Mouse (Mus musculus) embryonic stem cell, embryonic (primary cell): ENCODE measurements around the gene Fam83g.

ENCODE experiments used
- CTCF ChIA-PET, 4 experiments: fragments of 300-600 bp in 2 of 4; fragments of 350-600 bp in 2 of 4; sonication (Branson Sonifier 250); formaldehyde crosslinking; loops; one replicate each; lab custom pipeline; 2022; ENCODE audit warnings: inconsistent platforms in 2 of 4; lab: Charles Lee
- POLR2A ChIA-PET, 4 experiments: fragments of 300-600 bp in 2 of 4; fragments of 350-600 bp in 2 of 4; sonication (Branson Sonifier 250); formaldehyde crosslinking; loops; one replicate each; lab custom pipeline; 2022; ENCODE audit warnings: antibody characterized with exemption in 4 of 4, inconsistent platforms in 1 of 4; lab: Charles Lee

Gene Fam83g

GRCm38 (mm10) chr11:61679091-61679866, 4.6 kb upstream of the Fam83g start:
- ChIA-PET POLR2A (interaction anchor here in 1 of 4 experiments (0.8 kb wide), 1 partner anchor 30 kb away, joined by 4 read pairs; no protein-coding TSS in a partner anchor), CTCF (interaction anchor here in 1 of 4 experiments (1.3 kb wide), 1 partner anchor 35 kb away, joined by 4 read pairs; no protein-coding TSS in a partner anchor)

GRCm38 (mm10) chr11:61685119-61685725, 1.3 kb downstream of the Fam83g start:
- POLR2A ChIA-PET: interaction anchor here in 3 of 4 experiments (0.5 to 6.9 kb wide), 18 partner anchors 7 to 321 kb away, joined by 3 to 104 read pairs (median 4); no protein-coding TSS in a partner anchor
- CTCF ChIA-PET: interaction anchor here in 2 of 4 experiments (0.7 to 6.4 kb wide), 4 partner anchors 11 to 29 kb away, joined by 3 to 45 read pairs (median 4); no protein-coding TSS in a partner anchor

- POLR2A ChIA-PET: interaction anchor here in 3 of 4 experiments (1.3 to 6.9 kb wide), 9 partner anchors 11 to 22 kb away, joined by 4 to 104 read pairs (median 9); no protein-coding TSS in a partner anchor
Observed at GRCm38 (mm10) chr11:61686141-61686540, 2.2 kb downstream of the Fam83g start.

GRCm38 (mm10) chr11:61686906-61687453, 3.1 kb downstream of the Fam83g start:
- ChIA-PET POLR2A (interaction anchor here in 3 of 4 experiments (0.9 to 6.9 kb wide), 10 partner anchors 9 to 191 kb away, joined by 3 to 104 read pairs (median 4); no protein-coding TSS in a partner anchor), CTCF (interaction anchor here in 3 of 4 experiments (0.6 to 6.4 kb wide), 5 partner anchors 9 to 28 kb away, joined by 3 to 45 read pairs (median 5); no protein-coding TSS in a partner anchor)

More at GRCm38 (mm10) chr11:61686141-61686540, 2.2 kb downstream of the Fam83g start:
- CTCF ChIA-PET: interaction anchor here in 1 of 4 experiments (6.4 kb wide), 1 partner anchor 11 kb away, joined by 45 read pairs; no protein-coding TSS in a partner anchor

- ChIA-PET POLR2A (interaction anchor here in 3 of 4 experiments (0.9 to 6.9 kb wide), 11 partner anchors 9 to 192 kb away, joined by 3 to 104 read pairs (median 4); no protein-coding TSS in a partner anchor), CTCF (interaction anchor here in 3 of 4 experiments (0.6 to 6.4 kb wide), 5 partner anchors 9 to 27 kb away, joined by 3 to 45 read pairs (median 5); no protein-coding TSS in a partner anchor)
Observed at GRCm38 (mm10) chr11:61687595-61687994, 3.7 kb downstream of the Fam83g start.

GRCm38 (mm10) chr11:61692996-61693395, 9.1 kb downstream of the Fam83g start:
- ChIA-PET POLR2A (interaction anchor here in 2 of 4 experiments (1.0 to 1.9 kb wide), 3 partner anchors 9 to 199 kb away, joined by 3 to 4 read pairs (median 3); partner anchors contain the start of genes Fam83g (in 1 of the 2) and Mapk7 (in 1 of the 2)), CTCF (interaction anchor here in 3 of 4 experiments (0.9 to 1.8 kb wide), 3 partner anchors 18 to 22 kb away, joined by 3 to 5 read pairs (median 5); no protein-coding TSS in a partner anchor)

- ChIA-PET POLR2A (interaction anchor here in 2 of 4 experiments (0.6 to 3.0 kb wide), 6 partner anchors 10 to 152 kb away, joined by 3 to 9 read pairs (median 4); no protein-coding TSS in a partner anchor), CTCF (interaction anchor here in 2 of 4 experiments (1.0 to 1.6 kb wide), 2 partner anchors 16 kb away, joined by 3 to 4 read pairs; no protein-coding TSS in a partner anchor)
Observed at GRCm38 (mm10) chr11:61698852-61699251, 15.0 kb downstream of the Fam83g start.

- ChIA-PET POLR2A (interaction anchor here in 2 of 4 experiments (1.0 to 3.0 kb wide), 4 partner anchors 9 to 14 kb away, joined by 3 to 9 read pairs (median 4); no protein-coding TSS in a partner anchor), CTCF (interaction anchor here in 1 of 4 experiments (1.6 kb wide), 1 partner anchor 15 kb away, joined by 3 read pairs; no protein-coding TSS in a partner anchor)
Observed at GRCm38 (mm10) chr11:61699460-61699859, 15.6 kb downstream of the Fam83g start.

- POLR2A ChIA-PET: interaction anchor here in 2 of 4 experiments (2.4 to 3.0 kb wide), 2 partner anchors 11 to 14 kb away, joined by 6 to 9 read pairs; no protein-coding TSS in a partner anchor
- CTCF ChIA-PET: interaction anchor here in 1 of 4 experiments (1.0 kb wide), 1 partner anchor 15 kb away, joined by 3 read pairs; no protein-coding TSS in a partner anchor
Observed at GRCm38 (mm10) chr11:61699933-61700332, 16.0 kb downstream of the Fam83g start.

- ChIA-PET POLR2A (interaction anchor here in 2 of 4 experiments (1.6 kb wide), 2 partner anchors 18 kb away, joined by 5 to 7 read pairs; partner anchors contain the start of gene Fam83g (in 2 of the 2)), CTCF (interaction anchor here in 2 of 4 experiments (1.0 to 1.6 kb wide), 5 partner anchors 12 to 284 kb away, joined by 3 to 11 read pairs (median 3); no protein-coding TSS in a partner anchor)
Observed at GRCm38 (mm10) chr11:61701696-61702095, 17.8 kb downstream of the Fam83g start.

- POLR2A ChIA-PET: interaction anchor here in 2 of 4 experiments (1.6 kb wide), 2 partner anchors 19 kb away, joined by 5 to 7 read pairs; partner anchors contain the start of gene Fam83g (in 2 of the 2)
- CTCF ChIA-PET: interaction anchor here in 2 of 4 experiments (1.0 to 1.6 kb wide), 3 partner anchors 11 to 285 kb away, joined by 3 to 11 read pairs (median 3); no protein-coding TSS in a partner anchor
Observed at GRCm38 (mm10) chr11:61702494-61702893, 18.6 kb downstream of the Fam83g start.

GRCm38 (mm10) chr11:61705581-61705980, 21.7 kb downstream of the Fam83g start:
- CTCF ChIA-PET: interaction anchor here (0.7 to 1.5 kb wide), 4 partner anchors 9 to 76 kb away, joined by 3 to 4 read pairs (median 3); no protein-coding TSS in a partner anchor
- POLR2A ChIA-PET: interaction anchor here in 2 of 4 experiments (0.6 to 2.6 kb wide), 3 partner anchors 20 to 1340 kb away, joined by 3 to 8 read pairs (median 5); no protein-coding TSS in a partner anchor

- CTCF ChIA-PET: interaction anchor here in 3 of 4 experiments (0.8 to 1.5 kb wide), 3 partner anchors 9 to 77 kb away, joined by 3 to 4 read pairs (median 3); no protein-coding TSS in a partner anchor
- POLR2A ChIA-PET: no interaction called here
Observed at GRCm38 (mm10) chr11:61706232-61706631, 22.3 kb downstream of the Fam83g start.

- CTCF ChIA-PET: interaction anchor here in 3 of 4 experiments (0.6 to 2.8 kb wide), 13 partner anchors 25 to 1386 kb away, joined by 3 to 13 read pairs (median 4); partner anchors contain the start of gene Fam83g (in 1 of the 3)
Observed at GRCm38 (mm10) chr11:61708928-61709327, 25.0 kb downstream of the Fam83g start.

GRCm38 (mm10) chr11:61713157-61713855, 29.4 kb downstream of the Fam83g start:
- ChIA-PET POLR2A (interaction anchor here in 2 of 4 experiments (0.5 to 1.3 kb wide), 10 partner anchors 15 to 84 kb away, joined by 3 to 5 read pairs (median 3); partner anchors contain the start of gene Fam83g (in 1 of the 2)), CTCF (interaction anchor here (0.7 to 2.9 kb wide), 23 partner anchors 9 to 296 kb away, joined by 3 to 68 read pairs (median 4); no protein-coding TSS in a partner anchor)

More at GRCm38 (mm10) chr11:61708928-61709327, 25.0 kb downstream of the Fam83g start:
- POLR2A ChIA-PET: interaction anchor here (0.5 to 1.3 kb wide), 10 partner anchors 10 to 89 kb away, joined by 3 to 5 read pairs (median 3); partner anchors contain the start of genes Fam83g (in 1 of the 4) and Prpsap2 (in 1 of the 4)
